Mouse (Mus musculus) small intestine, adult 2 months (tissue): ENCODE measurements around the gene Pacrg.

Source experiments
- CTCF ChIP-seq: fragments of 200-500 bp; IDR thresholded peaks from 2 replicates; pipeline ENCODE4 v1.5.1; 2012; ENCODE audit warnings: low read depth, mild to moderate bottlenecking, control low read depth, inconsistent platforms, low read length, moderate library complexity, mixed read lengths; ENCODE audit not compliant: insufficient replicate concordance, insufficient read length; ENCODE audit errors: extremely low read depth
- POLR2A ChIP-seq: fragments of 200-500 bp; IDR thresholded peaks from 2 replicates; pipeline ENCODE4 v1.6.1; 2012; ENCODE audit warnings: low read depth, mild to moderate bottlenecking, control low read depth, inconsistent platforms, low read length, moderate library complexity

GRCm38 (mm10) chr17:10772207-10772606, 67.9 kb downstream of the Pacrg start:
- no peak for TF ChIP-seq CTCF
- no peak for TF ChIP-seq POLR2A
